Mouse (Mus musculus) gastrocnemius, postnatal 25 days (tissue): ENCODE results near the gene Lypd1. TPM values are rescaled to one million over a fixed set of nuclear protein-coding genes. Genes with fewer than 3 reads are reported as not detected.

Experiments
- total RNA-seq, 2 experiments: library from RNA; stranded (reverse); gene quantifications; 1 replicate in 1 of 2; 2 replicates in 1 of 2; pipeline ENCODE4 v1.2.3; 2021

Lypd1 gene
- total RNA-seq, 2 experiments from 2014 or later, result 0.29 TPM; not detected in 1

Other genes with a start within 250 kb of the Lypd1 start
- not detected for gene Gpr39, start 236.1 kb downstream of the Lypd1 start, total RNA-seq